Mouse (Mus musculus): ENCODE measurements around the gene Olfr1368.

Gene Olfr1368

DNA sequence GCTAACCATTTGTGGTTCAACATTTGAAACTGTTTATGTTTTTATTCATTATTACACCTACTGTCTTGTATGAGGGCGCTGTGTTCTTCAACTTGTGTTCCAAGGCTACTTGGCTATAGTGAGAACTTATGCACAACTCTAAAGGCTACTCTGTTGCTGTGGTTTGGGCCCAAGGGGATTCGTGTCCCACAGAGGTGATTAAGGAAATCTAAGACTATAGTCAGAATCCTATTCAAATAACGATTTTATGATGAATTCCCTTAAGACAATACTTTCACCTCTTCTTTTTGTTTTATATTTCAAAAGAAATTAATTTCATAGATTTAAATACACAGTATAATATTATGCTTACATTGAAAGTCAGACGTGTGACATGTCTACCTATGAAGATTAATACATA, at the start of gene Olfr1368:
Gene Olfr1368 (minus strand): TSS at position 101 of the 400 bp plus-strand sequence.
- CTCF ChIA-PET: no interaction called here

DNA sequence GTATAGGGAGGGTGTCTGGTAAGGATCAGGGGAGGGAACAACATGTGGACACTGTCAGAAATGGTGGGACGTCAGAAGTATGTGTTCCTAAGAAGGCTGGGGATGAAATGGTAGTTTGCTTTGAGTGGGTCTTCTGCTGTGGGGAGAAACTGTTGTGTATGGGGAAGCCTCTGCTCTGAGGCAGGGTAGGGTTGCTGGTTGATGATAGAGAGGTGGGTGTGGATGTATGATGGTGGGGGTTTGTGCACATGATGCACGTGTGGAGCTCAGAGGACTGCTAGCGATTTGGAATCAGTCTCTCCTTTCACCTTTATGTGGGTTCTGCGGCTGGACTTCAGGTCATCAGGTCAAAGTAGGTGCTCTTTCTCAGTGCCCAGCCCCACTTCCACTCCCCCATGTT, 39.9 kb upstream of the Olfr1368 start:
- CTCF ChIA-PET: interaction anchor here (0.6 kb wide), 1 partner anchor 757 kb away, joined by 3 read pairs; no protein-coding TSS in a partner anchor

DNA sequence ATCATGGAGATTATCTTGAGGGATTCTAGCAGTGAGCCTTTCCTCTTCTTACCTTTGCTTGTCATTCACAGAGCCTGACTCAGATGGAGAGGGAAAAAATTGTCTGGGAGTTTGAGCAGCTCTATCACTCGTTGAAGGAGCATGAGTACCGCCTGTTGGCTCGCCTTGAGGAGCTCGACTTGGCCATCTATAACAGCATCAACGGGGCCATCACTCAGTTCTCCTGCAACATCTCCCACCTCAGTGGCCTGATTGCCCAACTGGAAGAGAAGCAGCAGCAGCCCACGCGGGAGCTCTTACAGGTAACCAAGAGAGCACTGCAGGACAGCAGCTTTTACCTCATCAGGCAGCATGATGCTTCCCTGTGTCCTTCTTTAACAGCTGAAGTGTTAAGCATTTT, 38.0 kb upstream of the Olfr1368 start:
- CTCF ChIA-PET: no interaction called here

GRCm38 (mm10) chr13:21183066-21183465, 37.4 kb upstream of the Olfr1368 start:
- CTCF ChIA-PET: no interaction called here

DNA sequence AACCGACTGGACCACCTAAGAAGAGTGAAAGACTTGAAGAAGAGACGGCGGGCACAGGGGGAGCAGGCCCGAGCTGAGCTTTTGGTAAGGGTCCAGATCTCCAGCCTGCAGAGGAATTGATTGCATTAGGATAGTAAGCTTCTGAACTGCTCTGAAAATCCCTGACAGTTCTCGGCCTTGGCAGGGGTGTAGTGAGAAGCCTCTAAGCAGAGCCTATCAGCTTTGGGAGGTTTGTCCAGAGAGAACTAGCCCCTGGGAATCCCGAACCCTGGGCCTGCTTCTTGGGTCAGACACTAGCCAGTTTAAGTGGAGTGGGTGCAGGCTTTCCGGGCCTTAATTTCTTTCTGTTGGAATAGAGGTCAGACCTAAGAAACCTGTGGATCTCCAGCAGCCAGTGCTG, 36.3 kb upstream of the Olfr1368 start:
- CTCF ChIA-PET: no interaction called here

DNA sequence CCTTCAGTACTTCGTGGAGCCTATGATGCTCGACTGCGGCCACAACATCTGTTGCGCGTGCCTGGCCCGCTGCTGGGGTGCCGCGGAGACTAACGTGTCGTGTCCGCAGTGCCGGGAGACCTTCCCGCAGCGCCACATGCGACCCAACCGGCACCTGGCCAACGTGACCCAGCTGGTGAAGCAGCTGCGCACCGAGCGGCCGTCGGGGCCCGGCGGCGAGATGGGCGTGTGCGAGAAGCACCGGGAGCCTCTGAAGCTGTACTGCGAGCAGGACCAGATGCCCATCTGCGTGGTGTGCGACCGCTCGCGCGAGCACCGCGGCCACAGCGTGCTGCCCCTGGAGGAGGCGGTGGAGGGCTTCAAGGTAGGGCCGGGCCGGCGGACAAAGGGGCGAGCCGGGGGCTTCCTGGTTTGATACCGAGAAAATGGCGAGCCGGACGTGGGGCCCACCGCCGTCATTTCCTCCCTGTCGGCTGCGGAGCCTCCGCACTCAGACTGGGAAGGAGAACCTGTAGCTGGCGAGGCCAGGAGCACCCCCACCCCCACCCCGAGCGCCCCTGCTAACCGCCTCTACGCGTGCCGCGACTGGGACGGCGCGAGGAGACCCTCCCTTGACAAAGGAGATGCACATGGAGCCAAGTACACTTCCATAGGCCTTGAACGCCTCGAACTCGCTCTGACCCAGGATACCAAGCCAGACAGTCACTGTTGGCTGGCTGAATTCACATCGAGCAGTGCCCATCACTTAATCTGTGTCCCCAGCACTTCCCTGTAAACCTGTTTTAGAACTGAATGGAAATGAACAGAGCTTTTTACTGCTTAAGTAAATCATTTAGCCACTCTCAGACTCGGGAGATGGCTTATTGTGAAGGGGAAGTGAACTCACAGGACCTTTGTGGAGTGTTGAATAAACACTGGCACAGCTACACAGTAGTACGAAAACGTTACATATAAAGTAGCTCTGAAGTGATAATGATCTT, 35.2 kb upstream of the Olfr1368 start:
- CTCF ChIA-PET: interaction anchor here (0.7 kb wide), 1 partner anchor 11 kb away, joined by 7 read pairs; no protein-coding TSS in a partner anchor

DNA sequence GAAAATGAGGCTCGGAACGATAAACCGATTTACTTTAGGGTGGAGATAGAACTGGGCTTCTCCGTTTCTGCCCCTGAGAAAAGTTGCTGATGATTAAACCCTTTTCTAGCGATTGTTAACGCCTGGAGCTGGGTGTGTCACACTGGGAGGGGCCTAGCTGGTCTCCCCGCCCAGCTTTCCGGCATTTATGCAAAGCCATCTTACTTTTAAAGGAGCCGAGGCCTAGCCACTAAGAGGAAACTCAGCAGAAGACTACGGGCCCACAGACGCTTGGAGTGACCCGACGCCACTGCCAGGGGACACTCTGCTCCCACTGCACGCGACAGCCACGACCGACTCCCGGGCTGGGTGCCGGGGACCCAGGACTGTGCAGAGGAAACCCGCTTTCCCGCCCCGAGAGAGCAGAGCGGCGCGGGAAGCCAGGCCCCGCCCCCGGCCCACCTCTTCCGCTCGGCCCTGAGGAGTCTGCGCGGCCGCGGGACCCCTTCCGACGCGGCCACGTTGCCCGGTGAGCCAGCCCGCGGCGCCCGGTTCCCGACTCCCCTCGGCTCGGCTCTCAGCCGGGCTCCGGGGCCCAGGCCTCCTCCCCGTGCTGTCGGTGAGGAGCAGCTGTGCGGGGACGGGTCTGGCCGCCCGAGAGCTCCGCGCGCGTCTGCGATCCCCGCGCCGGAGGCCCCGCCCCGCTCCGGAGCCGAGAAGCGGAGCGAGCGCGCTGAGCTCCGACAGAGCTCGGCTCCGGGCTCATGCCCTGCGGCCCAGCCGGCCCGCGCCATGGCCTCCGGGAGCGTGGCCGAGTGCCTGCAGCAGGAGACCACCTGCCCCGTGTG, 34.3 kb upstream of the Olfr1368 start:
- CTCF ChIA-PET: no interaction called here

GRCm38 (mm10) chr13:21179367-21179723, 33.7 kb upstream of the Olfr1368 start, which contains the start of gene Trim27:
TSS of gene Trim27 (plus strand) at chr13:21179445.
- CTCF ChIA-PET: interaction anchor here (0.6 kb wide), 2 partner anchors 20 to 635 kb away, joined by 4 to 8 read pairs; no protein-coding TSS in a partner anchor

- CTCF ChIA-PET: no interaction called here
Measured at GRCm38 (mm10) chr13:21178364-21178763, 32.7 kb upstream of the Olfr1368 start.

DNA sequence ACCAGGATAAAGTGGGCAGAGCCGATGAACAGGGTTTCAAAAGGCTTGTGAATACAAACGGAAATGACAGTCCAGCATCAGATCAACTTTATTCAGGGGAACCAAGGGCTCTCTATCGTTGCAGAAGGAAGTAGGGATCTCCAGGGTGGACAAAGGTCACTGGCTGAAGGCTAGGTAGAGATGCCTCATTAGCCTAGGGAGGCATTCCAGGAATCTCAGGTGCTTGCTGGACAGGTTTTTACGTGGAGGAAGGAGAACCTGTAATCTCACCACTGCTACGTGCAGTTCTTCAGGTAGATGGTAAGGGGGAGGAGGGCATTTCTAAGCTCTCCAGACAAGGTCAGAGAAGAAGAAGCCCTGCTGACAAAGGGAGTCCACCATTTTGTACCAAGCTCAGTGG, 32.0 kb upstream of the Olfr1368 start:
- CTCF ChIA-PET: no interaction called here

DNA sequence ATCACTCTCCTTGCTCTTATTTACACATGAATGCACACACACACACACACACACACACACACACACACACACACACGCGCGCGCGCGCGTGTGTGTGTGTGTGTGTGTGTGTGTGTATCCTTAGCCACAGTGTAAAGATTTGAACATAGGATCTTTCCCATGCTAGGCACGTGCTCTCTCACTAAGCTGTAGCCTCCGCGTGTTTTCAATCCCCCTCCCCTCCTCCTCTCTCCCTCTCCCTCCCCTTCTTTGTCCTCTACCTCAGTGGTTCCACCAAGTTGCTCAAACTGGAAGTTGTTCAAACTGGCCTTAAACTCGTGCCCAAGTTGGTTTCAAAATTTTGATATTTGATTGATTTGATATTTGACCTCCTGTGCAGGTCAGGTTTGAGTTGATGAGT, 31.1 kb upstream of the Olfr1368 start:
- CTCF ChIA-PET: no interaction called here

DNA sequence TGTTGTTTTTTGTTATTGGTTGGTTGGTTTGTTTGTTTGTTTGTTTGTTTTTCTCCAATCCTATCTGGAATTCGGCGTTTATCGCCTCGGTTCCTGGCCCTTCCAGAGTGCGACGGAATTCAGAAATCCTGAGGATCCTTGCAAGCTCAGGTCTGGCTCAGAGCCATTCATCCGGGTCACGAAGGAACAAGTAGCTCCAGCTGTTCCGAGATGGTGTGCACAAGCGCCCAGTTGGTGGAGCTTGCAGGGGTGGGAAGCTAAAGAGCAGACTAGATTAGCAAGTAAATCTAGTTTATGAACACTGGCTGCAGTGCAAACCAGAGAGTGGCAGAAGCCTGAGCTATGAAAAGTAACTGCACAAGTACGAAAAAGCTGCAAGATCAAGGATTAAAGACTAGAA, 27.4 kb upstream of the Olfr1368 start:
- CTCF ChIA-PET: interaction anchor here (0.6 kb wide), 1 partner anchor 107 kb away, joined by 3 read pairs; no protein-coding TSS in a partner anchor

GRCm38 (mm10) chr13:21172241-21173027, 26.8 kb upstream of the Olfr1368 start:
- CTCF ChIA-PET: interaction anchor here (0.6 kb wide), 2 partner anchors 11 to 107 kb away, joined by 3 read pairs; no protein-coding TSS in a partner anchor

GRCm38 (mm10) chr13:21171600-21172150, 26.0 kb upstream of the Olfr1368 start:
- CTCF ChIA-PET: interaction anchor here (0.6 kb wide), 1 partner anchor 11 kb away, joined by 3 read pairs; no protein-coding TSS in a partner anchor

DNA sequence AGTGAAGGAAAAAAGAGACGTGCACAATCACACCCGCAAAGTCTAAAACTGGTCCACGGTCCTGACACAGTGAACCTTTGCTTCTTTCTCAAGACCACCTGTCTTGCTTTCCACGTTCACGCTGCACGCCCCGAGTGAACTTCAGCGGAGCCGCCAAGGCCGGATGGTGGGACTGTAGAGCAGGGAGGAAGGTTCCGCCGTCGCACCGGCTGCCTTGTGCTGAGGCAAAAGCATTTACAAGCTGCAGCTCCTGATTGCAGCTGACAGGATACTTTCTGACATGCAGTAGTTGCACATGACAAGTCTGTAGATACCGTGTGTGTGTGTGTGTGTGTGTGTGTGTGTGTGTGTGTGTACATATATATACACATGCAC, 25.5 kb upstream of the Olfr1368 start:
- CTCF ChIA-PET: no interaction called here

GRCm38 (mm10) chr13:21170431-21171155, 24.9 kb upstream of the Olfr1368 start:
- CTCF ChIA-PET: interaction anchor here (1.2 kb wide), 1 partner anchor 10 kb away, joined by 7 read pairs; no protein-coding TSS in a partner anchor

DNA sequence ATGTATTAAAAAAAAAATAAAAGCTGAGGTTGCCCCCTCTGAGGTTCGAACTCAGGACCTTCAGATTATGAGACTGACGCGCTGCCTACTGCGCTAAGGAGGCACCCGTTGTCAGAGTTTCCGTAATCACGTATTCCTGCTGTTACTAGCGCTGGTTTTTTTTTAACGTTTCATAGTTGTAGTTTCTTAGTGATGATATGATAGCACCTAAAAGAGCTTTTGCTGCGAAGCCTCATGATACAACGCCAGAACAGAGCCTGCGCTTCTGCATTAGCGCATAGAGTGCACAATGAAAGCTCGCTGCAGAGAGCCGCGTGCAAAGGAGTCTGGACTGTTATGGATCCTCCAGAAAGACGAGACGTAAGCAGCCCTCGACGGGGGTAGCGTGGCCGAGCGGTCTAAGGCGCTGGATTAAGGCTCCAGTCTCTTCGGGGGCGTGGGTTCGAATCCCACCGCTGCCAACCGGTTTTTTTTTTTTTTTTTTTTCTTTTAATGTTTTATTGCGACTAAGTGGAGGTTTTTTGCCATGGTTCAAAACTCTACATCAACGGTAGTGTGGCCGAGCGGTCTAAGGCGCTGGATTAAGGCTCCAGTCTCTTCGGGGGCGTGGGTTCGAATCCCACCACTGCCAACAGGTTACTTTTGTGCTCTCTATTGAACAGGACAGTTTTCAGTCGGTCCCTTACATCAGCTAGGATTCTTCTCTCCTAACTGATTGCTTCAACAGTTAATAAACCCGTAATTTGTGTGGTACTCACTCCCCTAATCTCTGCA, 24.2 kb upstream of the Olfr1368 start:
- CTCF ChIA-PET: interaction anchor here (0.8 to 1.2 kb wide), 2 partner anchors 11 to 17 kb away, joined by 7 to 11 read pairs; no protein-coding TSS in a partner anchor

GRCm38 (mm10) chr13:21169121-21169656, 23.5 kb upstream of the Olfr1368 start:
- CTCF ChIA-PET: interaction anchor here (0.8 to 1.2 kb wide), 2 partner anchors 12 to 18 kb away, joined by 7 to 11 read pairs; no protein-coding TSS in a partner anchor

GRCm38 (mm10) chr13:21168371-21169011, 22.8 kb upstream of the Olfr1368 start:
- CTCF ChIA-PET: no interaction called here
